Mouse (Mus musculus): ENCODE data around the gene Nsa2.
"Not testable (repeated sequence)": the region's sequence is repeated elsewhere in the genome, so short reads cannot be mapped to it uniquely, and the experiment has no call there.

Nsa2 gene

DNA sequence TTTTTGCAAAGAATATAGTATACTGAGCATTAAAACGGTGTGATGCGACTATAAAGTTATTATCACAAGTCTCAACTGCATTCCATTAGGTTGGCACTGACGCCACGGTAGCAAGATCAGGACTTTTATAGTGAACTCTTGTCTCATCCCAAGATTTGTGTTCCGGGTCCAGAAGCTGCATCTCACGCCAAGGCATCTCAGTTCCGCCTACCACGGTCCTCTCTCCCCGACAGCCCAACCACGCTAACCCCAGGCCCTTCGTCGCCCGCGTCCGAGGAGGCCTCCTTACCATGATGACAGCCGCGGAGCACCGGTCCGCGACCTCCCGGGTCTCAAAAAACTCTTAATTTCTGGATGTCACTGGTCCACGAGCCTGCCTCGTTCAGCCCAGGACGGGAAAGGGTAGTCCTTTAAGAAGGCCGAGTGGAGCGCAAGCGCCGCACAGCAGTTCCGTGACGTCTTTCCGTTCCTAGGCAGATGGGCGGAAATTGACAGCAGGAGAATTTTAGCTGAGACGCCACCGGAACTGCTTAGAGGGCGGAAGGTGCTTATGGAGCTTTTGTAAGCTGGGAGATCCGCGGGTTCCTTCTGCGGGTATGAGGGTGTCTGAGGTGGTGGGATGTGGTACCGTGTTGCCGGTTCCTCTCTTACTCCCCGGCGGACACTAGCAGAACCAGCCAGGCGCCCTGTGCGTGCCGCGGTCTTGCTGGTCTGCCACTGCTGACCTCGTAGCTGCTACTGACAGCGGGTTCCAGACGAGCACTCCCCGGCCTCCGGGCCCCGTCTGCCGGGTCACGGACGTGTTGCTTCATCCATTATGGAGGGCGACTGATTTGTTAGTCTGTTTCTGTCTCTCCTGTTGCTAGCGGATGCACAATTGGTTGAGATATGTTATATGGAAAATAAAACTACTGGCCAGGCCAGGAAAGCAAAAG is at the start of gene Nsa2, which contains the start of gene Gfm2:
Gene Nsa2, minus strand, starts transcription at position 472 of the 935 bp plus-strand sequence.
Gene Gfm2, plus strand, starts transcription at position 472 of the 935 bp plus-strand sequence.
- DNase-seq (ENCODE audit: low spot score in 2 of 2) = peak; percentile 77 to 83

DNA sequence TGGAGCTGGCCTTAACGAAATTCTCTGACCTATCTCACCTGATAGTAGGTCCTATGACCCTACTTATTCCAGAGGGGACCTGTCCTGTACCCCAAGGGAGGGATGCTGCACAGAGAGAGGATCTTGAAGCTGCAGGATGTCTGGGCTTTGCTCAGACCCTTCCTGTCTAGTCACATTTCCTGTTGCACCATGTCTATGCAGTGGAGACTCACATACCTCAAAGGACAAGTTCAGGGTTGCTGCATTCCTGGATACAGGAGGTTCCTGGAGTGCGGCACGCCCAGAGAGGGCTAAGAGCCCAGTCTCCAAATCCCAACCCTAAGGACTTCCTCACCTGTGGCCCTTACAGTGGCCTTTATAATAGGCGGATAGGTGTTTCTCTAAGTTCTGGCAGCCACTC is 48.6 kb upstream of the Nsa2 start:
- no peak for DNase-seq (ENCODE audit: low spot score in 2 of 2)

DNA sequence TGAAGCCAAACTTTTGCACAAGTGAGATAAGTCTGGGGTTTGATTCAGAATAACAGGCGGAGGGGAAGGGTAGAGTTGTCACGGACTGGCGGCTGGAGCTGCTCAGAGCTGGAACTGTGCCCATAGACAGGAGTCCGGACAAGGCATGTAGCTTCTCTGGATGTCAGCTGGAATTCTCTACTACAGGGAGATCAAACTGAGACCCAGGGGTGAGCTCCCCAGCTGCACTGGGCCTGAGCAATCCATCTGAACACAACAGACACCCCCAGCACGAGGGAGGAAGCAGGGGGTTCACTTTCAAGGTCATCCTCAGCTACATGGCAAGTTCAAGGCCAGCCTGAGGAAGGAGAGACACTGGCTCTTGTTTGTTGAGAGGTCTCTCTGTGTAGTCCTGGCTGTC is 46.9 kb upstream of the Nsa2 start:
- DNase-seq (ENCODE audit: low spot score in 2 of 2) = no peak

GRCm38 (mm10) chr13:97184168-97184567 is 46.4 kb upstream of the Nsa2 start:
- DNase-seq (ENCODE audit: low spot score in 2 of 2) = no peak

DNA sequence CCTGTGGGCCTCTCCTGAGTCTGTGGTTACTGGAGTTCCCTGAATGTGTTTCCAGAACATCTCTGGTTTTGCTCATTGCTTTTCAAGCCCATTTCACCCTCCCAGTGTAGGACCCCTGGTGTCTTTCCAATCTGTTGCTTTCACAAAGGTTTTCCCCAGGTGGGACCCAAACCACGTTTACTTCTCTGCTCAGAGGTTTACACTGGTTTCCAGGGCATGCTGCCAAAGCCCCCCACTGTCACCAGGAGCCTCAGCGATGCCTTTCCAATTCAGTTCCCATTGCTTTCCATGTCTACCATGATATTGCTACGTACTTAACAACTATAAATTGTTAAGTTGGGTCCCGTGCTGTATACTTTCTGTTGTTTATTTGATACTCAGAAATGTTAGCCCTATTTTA is 45.1 kb upstream of the Nsa2 start:
- no peak for DNase-seq (ENCODE audit: low spot score in 2 of 2)

- DNase-seq (ENCODE audit: low spot score in 2 of 2) = no peak
Measured at GRCm38 (mm10) chr13:97180113-97180828, 42.5 kb upstream of the Nsa2 start.

DNA sequence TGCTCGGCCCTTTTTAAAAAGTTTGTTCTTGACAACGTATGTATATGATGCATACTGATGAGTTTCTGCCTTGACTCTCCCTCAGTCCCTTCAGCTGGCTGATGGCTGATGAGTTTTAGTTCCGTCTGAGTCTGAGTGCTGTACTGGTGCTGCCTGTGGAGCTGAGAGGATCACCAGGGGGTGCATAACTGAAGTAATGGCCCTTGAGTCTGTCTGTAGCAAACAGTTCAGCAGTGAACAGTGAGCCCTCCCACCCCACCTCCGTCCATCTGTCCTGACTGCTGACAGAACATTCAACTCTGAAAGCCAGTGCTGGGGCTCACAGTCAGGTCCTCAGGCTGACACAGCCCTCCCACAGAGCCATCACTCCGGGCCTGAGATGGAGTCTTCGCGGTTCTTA is 41.2 kb upstream of the Nsa2 start:
- no peak for DNase-seq (ENCODE audit: low spot score in 2 of 2)

DNA sequence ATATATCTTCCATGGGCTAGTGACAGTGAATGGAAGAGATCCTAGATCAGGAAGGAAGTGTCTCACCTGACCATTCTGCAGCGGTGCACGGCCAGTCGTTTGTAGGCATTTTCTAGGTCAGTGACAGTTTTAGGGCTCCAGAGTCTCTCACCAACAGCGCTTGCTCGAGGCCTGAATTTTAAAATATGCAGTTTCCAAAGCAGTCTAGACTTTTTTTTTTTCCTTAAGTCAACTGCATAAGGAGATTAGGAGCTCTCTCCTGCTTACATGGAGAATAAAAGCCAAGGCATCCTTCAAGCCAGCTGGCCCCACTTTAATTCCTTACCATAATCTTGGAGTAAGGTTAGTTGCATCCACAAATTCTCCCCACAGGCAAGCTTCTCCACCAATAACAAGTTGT is 39.0 kb upstream of the Nsa2 start:
- no peak for DNase-seq (ENCODE audit: low spot score in 2 of 2)

DNA sequence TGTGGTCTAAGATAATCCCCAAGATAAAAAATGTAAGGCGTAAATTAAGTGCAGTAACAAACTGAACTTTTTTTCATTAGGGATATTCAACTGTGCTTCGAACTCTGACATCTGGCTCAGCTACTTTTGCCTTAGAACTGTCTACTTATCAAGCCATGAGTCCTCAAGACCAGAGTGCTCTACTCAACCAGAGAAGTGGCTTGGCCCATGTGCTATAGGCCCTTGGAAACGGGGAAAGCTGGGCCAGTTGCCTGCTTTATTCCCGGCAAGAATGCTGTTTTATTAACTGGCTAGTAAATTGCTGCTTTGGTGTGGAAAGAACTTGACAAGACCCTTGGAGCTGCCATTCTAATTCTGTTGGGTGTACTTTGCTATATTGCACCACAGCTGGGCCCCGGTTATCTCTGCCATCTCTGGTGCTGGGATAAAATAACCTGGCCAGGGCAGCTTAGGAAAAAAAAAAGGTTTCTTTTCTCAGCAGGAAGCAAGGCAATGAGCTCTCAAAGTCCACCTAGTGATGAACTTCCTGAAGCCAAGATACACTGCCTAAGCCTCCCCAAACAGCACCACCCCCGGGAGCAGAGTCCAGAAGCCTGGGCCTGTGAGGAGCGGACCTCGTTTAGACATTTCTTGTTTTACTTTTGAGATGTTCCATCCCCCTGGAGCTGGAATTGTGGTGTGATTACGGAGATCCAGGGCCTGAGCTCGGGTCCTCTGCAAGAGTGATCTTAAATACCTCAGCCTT is 38.0 kb upstream of the Nsa2 start:
- DNase-seq (ENCODE audit: low spot score in 2 of 2) = no peak

DNA sequence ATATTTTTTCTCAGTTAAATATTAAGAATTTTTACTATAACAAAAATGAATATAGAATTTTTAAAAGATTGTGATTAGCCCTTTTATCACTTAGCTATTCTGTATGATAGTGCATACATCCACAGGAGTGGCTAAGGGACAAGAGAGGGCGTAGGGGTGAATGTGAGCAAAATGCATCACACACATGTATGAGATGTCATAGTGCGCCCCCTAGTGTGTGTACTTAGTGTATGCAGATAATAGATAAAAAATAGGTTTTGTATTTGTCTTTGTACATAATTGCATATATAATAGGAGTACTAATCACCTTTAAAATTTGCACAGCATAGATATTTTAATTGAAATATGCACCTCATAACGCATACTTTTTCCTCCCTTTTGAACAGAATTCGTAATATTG is 8.1 kb upstream of the Nsa2 start:
- peak in 1 of 2 experiments; percentile 44 for DNase-seq (ENCODE audit: low spot score in 2 of 2)

GRCm38 (mm10) chr13:97142321-97142720 is 4.6 kb upstream of the Nsa2 start:
- no peak for DNase-seq (ENCODE audit: low spot score in 2 of 2)

GRCm38 (mm10) chr13:97138404-97138931 is 731 bp upstream of the Nsa2 start:
- DNase-seq (ENCODE audit: low spot score in 2 of 2) = not testable (repeated sequence)

GRCm38 (mm10) chr13:97130413-97130812 is 7.3 kb downstream of the Nsa2 start:
- DNase-seq (ENCODE audit: low spot score in 2 of 2) = not testable (repeated sequence)

DNA sequence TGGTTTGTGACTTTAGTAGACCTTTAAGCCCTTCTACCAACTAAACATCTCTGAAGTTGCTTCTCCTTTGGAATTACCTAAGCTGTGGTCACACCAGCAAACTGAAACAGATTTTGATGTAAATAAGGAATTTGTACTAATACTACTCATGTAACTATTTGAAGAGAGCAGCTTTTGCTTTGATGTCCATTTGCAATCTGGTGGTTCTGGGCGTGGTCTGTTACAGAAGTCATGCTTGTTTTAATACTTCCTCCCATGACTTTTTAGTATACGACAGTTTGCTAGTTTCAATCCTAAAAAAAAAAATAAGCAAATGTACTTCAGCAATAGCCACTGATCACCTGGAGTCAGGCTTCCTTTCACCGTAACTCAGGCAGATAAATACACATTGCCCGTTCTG is 8.1 kb downstream of the Nsa2 start:
- not testable (repeated sequence) for DNase-seq (ENCODE audit: low spot score in 2 of 2)

- no peak for DNase-seq (ENCODE audit: low spot score in 2 of 2)
Measured at GRCm38 (mm10) chr13:97121341-97121740, 16.4 kb downstream of the Nsa2 start.

- DNase-seq (ENCODE audit: low spot score in 2 of 2) = no peak
Measured at GRCm38 (mm10) chr13:97109046-97109445, 28.7 kb downstream of the Nsa2 start.

GRCm38 (mm10) chr13:97107721-97108120 is 30.0 kb downstream of the Nsa2 start:
- DNase-seq (ENCODE audit: low spot score in 2 of 2) = not testable (repeated sequence)

DNA sequence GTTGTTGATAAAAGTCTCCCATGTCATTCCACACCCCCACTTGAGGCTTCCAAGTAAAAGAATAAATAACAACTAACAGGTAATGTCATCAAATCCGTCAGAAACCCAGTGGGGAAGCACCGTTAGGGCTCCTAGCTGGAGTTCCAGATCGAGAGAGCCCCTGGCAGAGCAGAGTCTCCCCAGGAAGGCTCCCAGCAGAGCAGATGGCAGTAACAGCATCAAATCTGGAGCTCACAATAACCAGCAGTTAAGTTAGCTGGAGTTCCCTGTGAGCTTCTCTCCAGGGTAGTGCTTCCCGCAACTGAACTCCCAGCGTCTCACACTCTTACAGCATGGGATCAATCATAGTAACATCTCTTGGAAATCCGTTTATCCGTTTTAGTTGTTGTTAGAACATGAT is 32.7 kb downstream of the Nsa2 start:
- no peak for DNase-seq (ENCODE audit: low spot score in 2 of 2)

DNA sequence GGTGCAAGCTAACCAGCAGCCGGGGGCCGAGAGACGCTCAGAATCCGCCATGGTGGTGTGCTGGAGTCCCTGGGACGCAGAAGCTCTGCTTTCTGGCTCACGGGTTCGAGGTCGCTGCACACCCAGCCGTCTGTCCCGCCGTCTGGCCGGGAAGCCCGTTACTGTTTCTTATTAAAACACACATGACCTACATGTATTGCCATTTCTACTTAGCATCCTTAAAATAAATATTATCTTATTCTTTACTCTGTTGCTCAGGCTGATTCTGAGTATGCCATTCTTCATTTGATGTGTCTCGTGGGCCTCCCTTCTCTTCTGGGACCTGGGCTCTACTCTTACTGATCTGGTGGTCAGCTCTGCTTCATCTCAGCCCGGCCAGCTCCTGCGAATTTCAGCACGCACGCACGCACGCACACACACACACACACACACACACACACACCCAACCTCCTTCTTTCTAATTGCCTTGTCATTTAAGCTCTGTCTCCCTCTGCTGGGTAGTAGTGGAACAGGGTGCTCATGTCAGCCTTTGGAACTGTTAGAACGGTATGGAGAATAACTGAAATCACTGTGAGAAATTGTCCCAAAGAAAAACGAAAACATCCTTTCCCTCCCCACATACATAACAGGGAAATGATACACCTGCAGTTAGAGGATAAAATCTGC is 38.4 kb downstream of the Nsa2 start, which contains the start of gene Gm6169:
Gene Gm6169, minus strand, starts transcription at position 51 of the 666 bp plus-strand sequence.
- DNase-seq (ENCODE audit: low spot score in 2 of 2) = no peak

DNA sequence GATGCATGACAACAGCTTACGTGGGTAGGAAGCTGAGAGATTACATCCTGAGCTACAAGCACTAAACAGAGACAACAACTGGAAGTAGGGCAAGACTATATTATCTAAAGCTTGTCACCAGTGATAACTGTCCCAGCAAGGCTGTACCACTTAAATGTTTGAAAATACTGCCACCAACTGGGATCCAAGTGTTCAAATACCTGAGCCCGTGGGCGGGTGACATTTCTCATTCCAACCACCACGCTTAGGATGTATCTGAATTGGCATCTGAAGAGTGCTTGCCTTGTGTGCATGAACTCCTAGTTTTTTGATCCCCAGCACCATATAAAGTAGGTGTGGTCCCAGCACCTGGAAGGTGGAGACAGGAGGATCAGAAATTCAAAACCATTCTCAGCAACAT is 42.0 kb downstream of the Nsa2 start:
- DNase-seq (ENCODE audit: low spot score in 2 of 2) = no peak

- DNase-seq (ENCODE audit: low spot score in 2 of 2) = no peak
Measured at GRCm38 (mm10) chr13:97088183-97088582, 49.6 kb downstream of the Nsa2 start.
